Mouse (Mus musculus): ENCODE data around the gene Nudt2. TPM values are rescaled to one million over a fixed set of nuclear protein-coding genes. Genes with fewer than 3 reads are reported as not detected.

Nudt2 gene
- polyA plus RNA-seq, 1 experiment from 2014 or later, result 59.7 TPM

DNA sequence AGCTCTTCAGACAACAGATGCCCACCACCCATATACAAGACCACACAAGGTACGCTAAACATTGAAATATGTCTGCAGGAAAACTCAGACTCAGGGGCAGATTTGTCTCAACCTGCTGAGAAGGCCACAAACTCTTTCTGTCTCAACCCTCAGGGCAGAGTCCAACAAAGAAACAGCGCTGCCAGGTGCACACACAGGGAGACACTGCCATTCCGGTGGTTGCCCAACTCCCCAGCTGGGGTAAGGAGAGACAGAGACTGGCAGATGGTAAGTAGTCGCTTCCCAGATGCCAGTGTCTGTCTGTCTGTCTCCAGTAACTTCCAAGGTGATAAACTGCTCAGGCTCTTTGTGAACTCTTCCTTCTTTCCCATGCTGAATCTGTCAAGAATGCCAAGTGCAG is 35.8 kb downstream of the Nudt2 start:
- Histone ChIP-seq H3K27me3 (ENCODE audit: insufficient read depth, low read length) (peaks cover 59% of the 10 kb centered on the region), H3K36me3 (ENCODE audit: insufficient read depth) (no peaks in the 10 kb centered on the region), H3K4me3 (ENCODE audit: low read depth, low read length) (no peak overlapping the region), H3K9me3 (ENCODE audit: low read depth, low read length) (no peaks in the 10 kb centered on the region), H3K4me1 (ENCODE audit: insufficient read depth) (peaks cover 21% of the 10 kb centered on the region), H3K27ac (ENCODE audit: low read depth) (no peak overlapping the region), H3K9ac (no peak overlapping the region), H3K4me2 (no peak overlapping the region)
- DNase-seq (no peak), ATAC-seq (ENCODE audit: insufficient read depth) (no peak)
- 78% methylated on average over 4 of the region's 4 CpGs for WGBS
- no peak for TF ChIP-seq CTCF (IDR thresholded peaks at IDR 0.05; ENCODE audit: low read depth)

DNA sequence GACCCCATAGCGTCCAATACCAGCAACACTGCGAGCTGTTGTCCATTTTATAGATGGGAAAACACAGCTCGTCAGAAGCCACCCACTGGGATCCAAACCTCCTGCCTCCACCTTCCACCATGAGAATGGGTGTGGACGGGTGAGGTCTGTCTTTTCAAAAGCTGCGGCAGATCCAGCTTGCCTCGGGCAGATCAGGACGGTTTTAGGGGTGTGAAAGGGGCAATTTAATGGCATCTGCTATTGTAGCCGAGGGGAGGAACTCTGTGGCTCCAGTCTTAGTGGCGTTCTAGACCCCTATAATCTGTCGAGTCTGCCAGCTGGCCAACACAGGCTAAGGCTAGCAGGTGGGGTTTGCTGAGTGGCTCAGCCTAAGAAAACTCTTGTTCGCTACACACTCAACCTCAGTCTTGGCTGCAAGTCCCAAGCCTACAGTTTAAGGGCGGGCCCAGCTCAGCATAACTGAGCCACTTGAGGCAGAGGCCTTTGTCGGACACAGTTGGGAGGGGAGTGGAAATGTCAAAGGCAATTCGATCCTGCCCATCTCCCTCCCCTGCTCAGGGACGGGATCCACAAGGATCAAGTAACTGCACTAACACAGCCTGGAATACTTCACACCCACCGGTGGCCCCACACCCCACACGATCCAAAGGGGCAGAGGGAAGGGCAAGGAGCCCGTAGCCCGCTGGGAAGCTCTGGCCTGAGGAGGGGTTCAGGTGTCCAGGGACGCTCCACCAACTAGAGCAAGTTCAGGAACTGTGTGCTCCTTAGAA is 37.4 kb downstream of the Nudt2 start:
- Histone ChIP-seq H3K4me2 (peak overlapping the region; percentile 76), H3K9me3 (ENCODE audit: low read depth, low read length) (no peaks in the 10 kb centered on the region), H3K4me3 (ENCODE audit: low read depth, low read length) (peak overlapping the region; percentile 41), H3K36me3 (ENCODE audit: insufficient read depth) (no peaks in the 10 kb centered on the region), H3K27me3 (ENCODE audit: insufficient read depth, low read length) (peaks cover 46% of the 10 kb centered on the region), H3K9ac (peak overlapping the region; percentile 35; the same call in 1 of the 2 replicates), H3K27ac (ENCODE audit: low read depth) (0 out of 2 replicates have a peak overlapping the region, but pooled peaks have one; percentile 10), H3K4me1 (ENCODE audit: insufficient read depth) (peaks cover 21% of the 10 kb centered on the region)
- WGBS, result 11% methylated on average over 20 of the region's 20 CpGs
- DNase-seq, result peak; percentile 66
- peak; percentile 50 for ATAC-seq (ENCODE audit: insufficient read depth)
- TF ChIP-seq CTCF (IDR thresholded peaks at IDR 0.05; ENCODE audit: low read depth), result no peak

DNA sequence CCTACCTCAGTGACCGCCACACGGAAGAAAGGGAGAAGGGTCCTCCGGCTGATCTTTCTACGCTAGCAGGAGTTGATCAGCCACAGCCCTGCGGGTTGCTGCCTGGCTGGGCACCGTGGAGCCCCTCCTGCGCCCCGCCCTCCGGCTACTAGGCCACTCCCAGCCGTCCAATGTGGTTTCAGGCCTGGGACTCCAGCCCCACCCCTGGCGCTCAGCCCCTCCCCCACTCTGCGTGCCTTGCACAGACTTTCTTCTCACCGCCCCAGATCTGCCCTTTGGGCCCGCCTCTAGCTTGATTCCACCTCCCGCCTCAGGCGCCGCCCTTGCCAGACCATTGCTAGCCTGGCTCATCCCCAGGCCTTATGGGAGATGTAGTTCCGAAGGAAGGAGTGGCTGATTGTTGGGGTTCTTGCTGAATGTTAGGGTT is 38.0 kb downstream of the Nudt2 start, which contains the start of gene AI464131:
AI464131 (minus strand) TSS at position 91 of the 427 bp plus-strand sequence.
- Histone ChIP-seq H3K4me1 (ENCODE audit: insufficient read depth) (peaks cover 18% of the 10 kb centered on the region), H3K4me2 (peak within 1 kb of the TSS; percentile 76), H3K27ac (ENCODE audit: low read depth) (0 out of 2 replicates have a peak within 1 kb of the TSS, but pooled peaks have one; percentile 10), H3K9me3 (ENCODE audit: low read depth, low read length) (no peaks in the 10 kb centered on the region), H3K36me3 (ENCODE audit: insufficient read depth) (no peaks in the 10 kb centered on the region), H3K4me3 (ENCODE audit: low read depth, low read length) (peak within 1 kb of the TSS; percentile 41), H3K27me3 (ENCODE audit: insufficient read depth, low read length) (peaks cover 42% of the 10 kb centered on the region), H3K9ac (peak within 1 kb of the TSS; percentile 35; the same call in 1 of the 2 replicates)
- TF ChIP-seq CTCF (IDR thresholded peaks at IDR 0.05; ENCODE audit: low read depth), result peak; percentile 45
- under 1% methylated on average over 18 of the region's 18 CpGs for WGBS
- ATAC-seq (ENCODE audit: insufficient read depth) (peak; percentile 96), DNase-seq (peak; percentile 97)

DNA sequence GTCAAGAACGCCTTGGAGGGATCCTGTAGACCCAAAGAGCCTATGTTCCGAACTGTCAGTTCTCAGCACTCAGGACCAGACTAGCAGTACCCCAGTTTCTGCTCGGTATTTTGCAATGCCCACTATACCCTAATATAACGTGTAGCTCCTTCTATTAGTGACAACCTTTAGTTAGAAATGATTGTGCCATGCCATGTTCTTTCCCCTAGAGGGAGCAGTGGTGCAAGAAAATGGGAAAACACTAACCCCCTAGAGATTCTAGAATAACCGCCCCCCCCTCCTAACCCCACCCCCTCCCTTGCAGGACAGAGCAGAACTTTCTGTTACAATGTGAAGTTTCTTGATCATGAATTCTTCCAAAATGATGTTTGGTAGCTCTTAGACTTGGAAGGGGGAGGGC is 39.4 kb downstream of the Nudt2 start:
- H3K4me3 ChIP-seq (ENCODE audit: low read depth, low read length), result no peak overlapping the region
- no peak overlapping the region for H3K4me2 ChIP-seq
- no peak overlapping the region for H3K9ac ChIP-seq
- no peak for ATAC-seq (ENCODE audit: insufficient read depth)
- TF ChIP-seq CTCF (IDR thresholded peaks at IDR 0.05; ENCODE audit: low read depth), result peak; percentile 19; the same call in 1 of the 2 replicates
- peaks cover 9% of the 10 kb centered on the region; the same call in 1 of the 2 replicates for H3K4me1 ChIP-seq (ENCODE audit: insufficient read depth)
- no peak overlapping the region for H3K27ac ChIP-seq (ENCODE audit: low read depth)
- H3K36me3 ChIP-seq (ENCODE audit: insufficient read depth), result no peaks in the 10 kb centered on the region
- no peak for DNase-seq
- peaks cover 30% of the 10 kb centered on the region for H3K27me3 ChIP-seq (ENCODE audit: insufficient read depth, low read length)
- no peaks in the 10 kb centered on the region for H3K9me3 ChIP-seq (ENCODE audit: low read depth, low read length)
- WGBS, result 73% methylated on average over 5 of the region's 5 CpGs

DNA sequence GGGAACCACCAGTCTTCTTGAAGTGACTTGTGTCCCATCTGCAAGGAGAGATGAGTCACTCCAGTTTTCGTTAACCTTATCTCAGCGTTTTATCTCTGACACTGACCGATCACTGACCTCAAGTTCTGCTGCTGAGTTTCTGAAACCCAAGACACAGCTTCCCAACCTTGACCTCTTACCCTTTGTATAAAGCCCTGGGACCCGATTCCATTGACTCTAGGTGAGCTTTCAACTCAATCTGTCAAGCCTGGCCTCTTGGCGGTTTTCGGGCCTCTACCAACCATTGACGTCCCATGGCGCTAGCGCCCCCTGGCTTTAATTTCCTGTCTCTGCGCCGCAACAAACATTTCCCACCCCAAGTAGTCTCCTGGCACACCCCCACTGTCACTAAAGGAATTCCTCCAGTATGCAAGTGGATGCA is 40.2 kb downstream of the Nudt2 start:
- peak; percentile 37; the same call in 1 of the 2 replicates for TF ChIP-seq CTCF (IDR thresholded peaks at IDR 0.05; ENCODE audit: low read depth)
- WGBS, result 58% methylated on average over 11 of the region's 11 CpGs

DNA sequence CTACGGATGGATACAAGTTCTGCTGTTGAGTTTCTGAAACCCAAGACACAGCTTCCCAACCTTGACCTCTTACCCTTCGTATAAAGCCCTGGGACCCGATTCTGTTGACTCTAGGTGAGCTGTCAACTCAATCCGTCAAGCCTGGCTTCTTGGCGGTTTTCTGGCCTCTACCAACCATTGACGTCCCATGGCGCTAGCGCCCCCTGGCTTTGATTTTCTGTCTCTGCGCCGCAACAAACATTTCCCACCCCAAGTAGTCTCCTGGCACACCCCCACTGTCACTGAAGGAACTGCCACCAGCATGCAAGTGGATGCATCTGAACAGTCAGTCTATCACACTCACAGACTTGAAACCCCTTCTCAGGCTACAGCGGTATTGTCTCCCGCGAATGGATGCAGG is 41.2 kb downstream of the Nudt2 start:
- peak; percentile 68 for DNase-seq
- H3K36me3 ChIP-seq (ENCODE audit: insufficient read depth), result no peaks in the 10 kb centered on the region
- H3K9ac ChIP-seq, result no peak overlapping the region
- H3K4me3 ChIP-seq (ENCODE audit: low read depth, low read length), result peak overlapping the region; percentile 50; the same call in 1 of the 2 replicates
- peaks cover 11% of the 10 kb centered on the region for H3K27me3 ChIP-seq (ENCODE audit: insufficient read depth, low read length)
- no peak overlapping the region for H3K27ac ChIP-seq (ENCODE audit: low read depth)
- peak; percentile 61 for TF ChIP-seq CTCF (IDR thresholded peaks at IDR 0.05; ENCODE audit: low read depth)
- WGBS, result 10% methylated on average over 13 of the region's 13 CpGs
- peak overlapping the region; percentile 92 for H3K4me2 ChIP-seq
- ATAC-seq (ENCODE audit: insufficient read depth), result no peak
- no peaks in the 10 kb centered on the region for H3K9me3 ChIP-seq (ENCODE audit: low read depth, low read length)
- H3K4me1 ChIP-seq (ENCODE audit: insufficient read depth), result peaks cover 9% of the 10 kb centered on the region; the same call in 1 of the 2 replicates

More for the DNA sequence above, 40.2 kb downstream of the Nudt2 start:
- Histone ChIP-seq H3K9ac (no peak overlapping the region), H3K27me3 (ENCODE audit: insufficient read depth, low read length) (peaks cover 21% of the 10 kb centered on the region), H3K4me1 (ENCODE audit: insufficient read depth) (peaks cover 9% of the 10 kb centered on the region; the same call in 1 of the 2 replicates), H3K27ac (ENCODE audit: low read depth) (no peak overlapping the region), H3K9me3 (ENCODE audit: low read depth, low read length) (no peaks in the 10 kb centered on the region), H3K36me3 (ENCODE audit: insufficient read depth) (no peaks in the 10 kb centered on the region), H3K4me2 (no peak overlapping the region), H3K4me3 (ENCODE audit: low read depth, low read length) (no peak overlapping the region)
- DNase-seq (no peak), ATAC-seq (ENCODE audit: insufficient read depth) (no peak)

DNA sequence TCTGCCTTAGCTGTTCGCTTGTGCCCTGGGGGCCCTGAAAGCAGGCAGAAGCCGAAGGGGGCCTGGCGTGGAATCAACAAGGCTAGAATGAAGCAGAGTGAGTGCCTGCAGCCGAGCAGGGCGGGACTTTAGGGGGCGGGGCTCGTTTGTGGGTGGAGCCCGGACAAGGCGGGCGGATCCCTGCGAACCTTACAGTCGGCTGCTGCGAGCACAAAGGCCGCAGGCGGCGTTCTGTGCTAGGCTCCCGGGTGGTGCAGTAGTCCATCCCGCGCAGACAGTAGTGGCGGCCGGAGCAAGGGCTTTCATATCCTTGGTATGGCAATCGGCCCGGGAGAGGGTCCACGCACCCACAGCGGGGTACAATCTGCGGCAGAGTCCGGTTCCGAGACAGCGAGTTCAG is 42.0 kb downstream of the Nudt2 start:
- under 1% methylated on average over 29 of the region's 29 CpGs for WGBS
- Histone ChIP-seq H3K4me3 (ENCODE audit: low read depth, low read length) (peak overlapping the region; percentile 50), H3K36me3 (ENCODE audit: insufficient read depth) (no peaks in the 10 kb centered on the region), H3K9ac (peak overlapping the region; percentile 57), H3K27ac (ENCODE audit: low read depth) (no peak overlapping the region), H3K9me3 (ENCODE audit: low read depth, low read length) (no peaks in the 10 kb centered on the region), H3K4me2 (peak overlapping the region; percentile 92), H3K4me1 (ENCODE audit: insufficient read depth) (peaks cover 8% of the 10 kb centered on the region; the same call in 1 of the 2 replicates), H3K27me3 (ENCODE audit: insufficient read depth, low read length) (peaks cover 4% of the 10 kb centered on the region)
- peak; percentile 93 for DNase-seq
- ATAC-seq (ENCODE audit: insufficient read depth), result peak; percentile 70
- TF ChIP-seq CTCF (IDR thresholded peaks at IDR 0.05; ENCODE audit: low read depth), result peak; percentile 30
